Mouse (Mus musculus) sigmoid colon, adult 10 weeks (tissue): Measurements from ENCODE around the gene Trpm6. TPM values are rescaled to one million over a fixed set of nuclear protein-coding genes. Genes with fewer than 3 reads are reported as not detected.

Experiments used
- polyA plus RNA-seq: library from polyadenylated mRNA; stranded (reverse); fragments of 350-450 nt; fragmentation: Illumina TruSeq; extraction: RNeasy Lipid Tissue Mini Kit (QIAGEN cat#74804); gene quantifications from one replicate; pipeline ENCODE4 v1.2.3, GENCODE M21; 2014; ENCODE audit warnings: low read depth, low replicate concordance

Trpm6 gene
- 125 TPM for polyA plus RNA-seq

DNA sequence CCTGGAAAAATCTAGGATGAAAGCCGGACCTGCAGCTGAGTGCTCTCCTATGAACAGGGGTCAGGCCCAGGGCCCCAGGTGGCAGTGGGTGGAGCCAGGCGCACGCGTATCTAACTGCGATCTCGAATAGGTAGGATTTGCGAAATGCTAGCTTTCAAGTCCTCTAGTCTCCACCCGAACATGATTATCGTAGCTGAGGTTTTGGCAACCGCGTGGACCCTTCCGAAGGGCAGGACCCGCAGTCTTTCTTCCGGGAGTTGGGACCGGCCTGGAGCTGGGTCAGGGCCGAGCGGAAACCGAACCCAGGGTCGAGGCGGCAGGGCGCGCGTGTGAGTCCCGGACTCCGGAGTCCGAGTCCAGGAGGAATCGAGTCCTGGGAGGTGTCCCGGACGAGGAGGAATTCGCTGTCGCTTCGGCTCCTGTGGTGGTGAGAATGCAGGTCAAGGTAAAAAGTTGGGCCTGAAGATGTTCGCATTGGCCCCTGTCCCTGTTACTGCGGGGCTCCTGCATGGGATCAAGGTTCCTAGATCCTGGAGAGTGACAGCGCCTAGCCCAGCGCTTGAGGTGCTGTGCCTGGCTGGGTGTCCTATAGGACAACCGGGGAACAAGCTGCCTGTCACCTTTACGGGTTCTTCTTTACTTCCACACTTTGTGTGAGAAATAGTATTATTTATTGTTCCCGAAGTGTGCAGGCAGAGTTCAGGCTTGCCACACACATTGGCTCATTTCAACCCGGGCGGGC is at the start of gene Trpm6:
TSS of gene Trpm6 (plus strand) at position 386 of the 742 bp plus-strand sequence.

DNA sequence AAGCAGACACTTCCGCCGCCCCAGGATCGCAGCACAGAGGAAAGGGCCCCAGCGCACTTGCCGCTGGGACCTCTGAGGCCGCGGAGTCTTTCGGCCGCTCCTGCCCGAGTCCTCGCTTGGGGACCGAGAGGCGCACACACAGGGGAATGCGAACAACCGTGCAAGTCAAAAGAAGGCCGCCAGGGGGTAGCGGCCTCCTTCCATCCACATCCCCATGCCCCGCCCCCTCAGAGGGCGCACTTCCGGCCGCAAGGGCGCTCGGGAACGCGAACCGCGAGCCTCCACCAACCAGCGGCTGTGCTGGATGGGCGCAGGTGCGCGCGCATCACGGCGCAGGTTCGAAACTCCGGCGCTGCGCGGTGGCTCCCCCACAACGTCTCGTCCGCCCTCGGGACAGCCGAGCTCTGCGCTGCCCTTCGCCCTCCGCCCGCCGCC is 36.9 kb upstream of the Trpm6 start, which contains the start of gene D030056L22Rik:
TSS of gene D030056L22Rik (plus strand) at position 328 of the 435 bp plus-strand sequence.

Other genes starting within 250 kb of the Trpm6 start
- gene Ostf1, start 118.2 kb upstream of the Trpm6 start, polyA plus RNA-seq = 110 TPM
- 5.0 TPM for gene Nmrk1, start 118.0 kb upstream of the Trpm6 start, polyA plus RNA-seq
- 109 TPM for gene Carnmt1, start 79.2 kb upstream of the Trpm6 start, polyA plus RNA-seq
- 41.6 TPM for gene D030056L22Rik, start 36.8 kb upstream of the Trpm6 start, polyA plus RNA-seq